Mouse (Mus musculus) intestine, embryonic 16.5 days (tissue): ENCODE data around the gene Grin1. TPM values are rescaled to one million over a fixed set of nuclear protein-coding genes. Genes with fewer than 3 reads are reported as not detected.
A peak's percentile ranks its signal among the peaks of the same experiment; 100 is the strongest.

Experiments
- ATAC-seq: fragments of 200-750 bp; cut with Nextera tagmentation; 2 replicates; pipeline ENCODE4 v1.8.0; 2017; ENCODE audit warnings: moderate TSS enrichment, moderate library complexity
- H3K27ac ChIP-seq: fragments of 300-500 bp; sonication (generic); 2 replicates; pipeline ENCODE4 v1.5.1; 2014; ENCODE audit warnings: mild to moderate bottlenecking, low read length
- H3K27me3 ChIP-seq: fragments of 300-500 bp; sonication (generic); replicated peaks from 2 replicates; pipeline ENCODE4 v1.6.1; 2014; ENCODE audit warnings: low read length, control low read depth, mixed read lengths; ENCODE audit not compliant: control insufficient read depth, insufficient read depth
- H3K36me3 ChIP-seq: fragments of 300-500 bp; sonication (generic); 2 replicates; pipeline ENCODE4 v1.6.1; 2014; ENCODE audit warnings: low read length, control low read depth; ENCODE audit not compliant: control insufficient read depth, insufficient read depth
- H3K4me1 ChIP-seq: fragments of 300-500 bp; sonication (generic); 2 replicates; pipeline ENCODE4 v1.6.1; 2014; ENCODE audit warnings: low read length, control low read depth, mixed read lengths; ENCODE audit not compliant: control insufficient read depth, insufficient read depth
- H3K4me2 ChIP-seq: fragments of 300-500 bp; sonication (generic); 2 replicates; pipeline ENCODE4 v1.6.1; 2014; ENCODE audit warnings: low read depth, low read length, control low read depth
- H3K4me3 ChIP-seq: fragments of 300-500 bp; sonication (generic); 2 replicates; pipeline ENCODE4 v1.5.1; 2014; ENCODE audit warnings: mild to moderate bottlenecking, low read length
- H3K9ac ChIP-seq: fragments of 300-500 bp; sonication (generic); 2 replicates; pipeline ENCODE4 v1.6.1; 2014; ENCODE audit warnings: low read depth, low read length
- H3K9me3 ChIP-seq: fragments of 300-500 bp; sonication (generic); 2 replicates; pipeline ENCODE4 v1.6.1; 2016; ENCODE audit warnings: low read length, control low read depth; ENCODE audit not compliant: control insufficient read depth
- whole genome bisulfite sequencing: fragments of 180-500 bp; shearing (Covaris S2); extraction: QIAGEN DNeasy Blood & Tissue Kit; methylation state at CpG from one replicate; pipeline ENCODE4 v1.1.7; 2014; 5-methylcytosine and 5-hydroxymethylcytosine counted together
- polyA plus RNA-seq: library from polyadenylated mRNA; unstranded; fragments of >200 nt; fragmentation: Nextera tagmentation; extraction: Ambion mirVana; gene quantifications from 2 replicates; pipeline ENCODE4 v1.2.1, GENCODE M21; 2015

Gene Grin1
- polyA plus RNA-seq, 1 experiment from 2014 or later = 1.7 TPM

DNA sequence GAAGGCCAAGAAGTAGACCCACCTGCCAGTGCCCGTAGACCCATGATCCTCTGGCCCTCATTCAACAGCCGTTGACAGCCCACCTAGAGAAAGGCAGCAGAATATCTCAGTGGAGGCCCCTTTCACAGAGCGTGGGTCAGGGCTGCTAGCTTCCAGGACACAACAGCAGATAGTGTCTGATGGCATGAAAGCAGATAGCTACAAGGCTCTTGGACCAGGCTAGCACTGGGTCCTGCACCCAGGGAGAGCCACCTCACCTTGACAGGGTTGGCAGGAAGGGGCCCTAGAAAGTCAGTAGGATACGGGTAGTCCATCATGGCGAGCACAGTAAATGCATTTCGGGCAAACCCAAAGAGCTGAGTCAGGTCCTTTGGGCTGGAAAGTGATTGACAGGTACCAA, 35.2 kb upstream of the Grin1 start:
- H3K9me3 ChIP-seq = no peaks in the 10 kb centered on the region
- no peak overlapping the region for H3K27ac ChIP-seq
- peaks cover 17% of the 10 kb centered on the region for H3K4me1 ChIP-seq
- no peaks in the 10 kb centered on the region for H3K27me3 ChIP-seq
- no peak overlapping the region for H3K4me2 ChIP-seq
- H3K4me3 ChIP-seq = no peak overlapping the region
- peaks cover 18% of the 10 kb centered on the region for H3K36me3 ChIP-seq
- 85% methylated on average over 6 of the region's 6 CpGs for WGBS
- ATAC-seq = no peak
- H3K9ac ChIP-seq = peak overlapping the region; percentile 16; the same call in 1 of the 2 replicates

DNA sequence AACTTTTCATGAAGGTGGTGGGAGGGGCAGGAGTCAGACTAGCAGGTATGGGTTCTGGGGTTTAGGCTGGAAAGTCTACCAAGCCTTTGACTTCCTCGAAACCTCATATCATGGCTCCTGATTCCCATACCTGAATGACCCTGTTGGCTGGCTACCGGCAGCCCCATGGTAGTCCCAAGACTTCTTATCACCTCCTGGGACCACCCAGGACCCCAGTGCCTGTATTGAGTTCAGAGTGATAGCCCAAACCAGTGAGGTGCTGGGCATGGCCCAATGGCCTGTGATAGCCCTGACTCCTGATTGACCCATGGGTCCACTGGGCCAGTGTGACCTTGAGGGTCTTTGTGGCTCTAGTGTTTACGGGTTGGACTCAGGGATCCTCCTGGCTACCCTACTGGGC, 31.7 kb upstream of the Grin1 start:
- Histone ChIP-seq H3K36me3 (peaks cover 31% of the 10 kb centered on the region), H3K4me3 (no peak overlapping the region), H3K27ac (no peak overlapping the region), H3K9ac (no peak overlapping the region), H3K4me2 (no peak overlapping the region), H3K4me1 (peaks cover 6% of the 10 kb centered on the region), H3K9me3 (no peaks in the 10 kb centered on the region), H3K27me3 (no peaks in the 10 kb centered on the region)
- 94% methylated on average over 3 of the region's 3 CpGs for WGBS
- ATAC-seq = no peak

- Histone ChIP-seq H3K36me3 (peaks cover 40% of the 10 kb centered on the region), H3K9ac (no peak overlapping the region)
- 93% methylated on average over 4 of the region's 4 CpGs for WGBS
These were observed 30.5 kb upstream of the Grin1 start for GRCm38 (mm10) chr2:25349499-25349898.

DNA sequence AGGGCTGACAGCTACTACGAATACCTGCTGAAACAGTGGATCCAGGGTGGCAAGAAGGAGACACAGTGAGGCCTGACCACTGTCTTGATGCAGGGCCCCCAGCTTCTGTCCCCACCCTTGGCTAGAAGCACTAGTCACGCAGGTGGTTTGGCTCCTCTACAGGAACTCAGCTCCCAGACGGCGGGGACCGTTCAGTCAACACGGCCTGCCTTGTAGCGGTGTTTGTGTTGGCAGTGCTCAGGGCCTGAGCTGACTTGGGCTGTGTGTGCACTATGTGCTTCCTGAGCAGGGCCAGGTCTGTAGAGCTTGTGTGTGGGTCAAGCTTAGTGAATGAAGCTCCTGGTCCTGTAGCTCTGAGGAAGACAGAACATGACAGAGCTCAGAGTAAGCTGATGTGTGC, 29.2 kb upstream of the Grin1 start:
- Histone ChIP-seq H3K27me3 (no peaks in the 10 kb centered on the region), H3K9ac (no peak overlapping the region), H3K4me3 (no peak overlapping the region), H3K9me3 (no peaks in the 10 kb centered on the region), H3K4me1 (no peaks in the 10 kb centered on the region), H3K27ac (no peak overlapping the region), H3K4me2 (no peak overlapping the region), H3K36me3 (peaks cover 49% of the 10 kb centered on the region)
- 93% methylated on average over 7 of the region's 7 CpGs for WGBS
- no peak for ATAC-seq

More at GRCm38 (mm10) chr2:25349499-25349898, 30.5 kb upstream of the Grin1 start:
- Histone ChIP-seq H3K27me3 (no peaks in the 10 kb centered on the region), H3K4me2 (no peak overlapping the region), H3K4me1 (no peaks in the 10 kb centered on the region), H3K27ac (no peak overlapping the region), H3K4me3 (no peak overlapping the region), H3K9me3 (no peaks in the 10 kb centered on the region)
- no peak for ATAC-seq

- Histone ChIP-seq H3K27me3 (no peaks in the 10 kb centered on the region), H3K4me2 (no peak overlapping the region), H3K27ac (no peak overlapping the region), H3K4me3 (no peak overlapping the region), H3K9ac (no peak overlapping the region), H3K36me3 (peaks cover 11% of the 10 kb centered on the region; the same call in 1 of the 2 replicates), H3K4me1 (peaks cover 6% of the 10 kb centered on the region), H3K9me3 (no peaks in the 10 kb centered on the region)
- ATAC-seq = no peak
- WGBS = 95% methylated on average over 6 of the region's 6 CpGs
These were observed 19.3 kb upstream of the Grin1 start for GRCm38 (mm10) chr2:25338303-25338702.

GRCm38 (mm10) chr2:25333569-25333968, 14.6 kb upstream of the Grin1 start:
- 70% methylated on average over 2 of the region's 2 CpGs for WGBS
- Histone ChIP-seq H3K27me3 (no peaks in the 10 kb centered on the region), H3K36me3 (peaks cover 8% of the 10 kb centered on the region; the same call in 1 of the 2 replicates), H3K4me2 (peak overlapping the region; percentile 85), H3K27ac (no peak overlapping the region), H3K4me1 (peaks cover 13% of the 10 kb centered on the region), H3K9me3 (no peaks in the 10 kb centered on the region), H3K9ac (peak overlapping the region; percentile 96; the same call in 1 of the 2 replicates), H3K4me3 (peak overlapping the region; percentile 97)
- ATAC-seq = no peak

GRCm38 (mm10) chr2:25332286-25333160, 13.5 kb upstream of the Grin1 start, which contains the start of gene Man1b1:
Gene Man1b1, plus strand, starts transcription at chr2:25332338.
- peak within 1 kb of the TSS; percentile 85 for H3K4me2 ChIP-seq
- WGBS = under 1% methylated on average over 78 of the region's 78 CpGs
- peak; percentile 99 for ATAC-seq

GRCm38 (mm10) chr2:25331470-25331869, 12.5 kb upstream of the Grin1 start:
- Histone ChIP-seq H3K4me1 (peaks cover 13% of the 10 kb centered on the region), H3K4me2 (peak overlapping the region; percentile 71), H3K27ac (no peak overlapping the region), H3K36me3 (0 out of 2 replicates have a peak, but pooled peaks cover 2% of the 10 kb centered on the region), H3K27me3 (no peaks in the 10 kb centered on the region), H3K9me3 (no peaks in the 10 kb centered on the region), H3K9ac (peak overlapping the region; percentile 96), H3K4me3 (peak overlapping the region; percentile 97)
- ATAC-seq = no peak
- 59% methylated on average over 9 of the region's 9 CpGs for WGBS

More at GRCm38 (mm10) chr2:25332286-25333160, 13.5 kb upstream of the Grin1 start, which contains the start of gene Man1b1:
- Histone ChIP-seq H3K27me3 (no peaks in the 10 kb centered on the region), H3K4me3 (peak within 1 kb of the TSS; percentile 97), H3K4me1 (peaks cover 13% of the 10 kb centered on the region), H3K9me3 (no peaks in the 10 kb centered on the region), H3K36me3 (0 out of 2 replicates have a peak, but pooled peaks cover 4% of the 10 kb centered on the region), H3K9ac (peak within 1 kb of the TSS; percentile 96), H3K27ac (peak within 1 kb of the TSS; percentile 88)

DNA sequence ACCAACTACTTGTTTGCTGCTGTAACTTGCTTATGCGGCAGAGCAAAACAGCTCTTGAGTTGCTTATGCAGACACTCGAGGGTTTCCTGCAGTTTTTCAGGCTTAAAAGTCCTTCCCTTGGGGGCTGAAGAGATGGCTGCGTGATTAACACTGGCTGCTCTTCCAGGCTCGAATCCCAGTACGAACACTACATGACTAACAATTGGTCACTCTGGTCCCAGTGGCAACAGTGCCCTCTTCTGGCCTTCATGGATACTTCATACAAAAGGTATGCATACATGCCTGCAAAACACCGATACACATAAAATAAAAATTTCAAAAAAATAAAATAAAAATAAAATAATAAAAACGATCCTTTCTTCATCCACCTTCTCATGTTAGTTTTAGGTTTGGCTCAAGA, 9.5 kb upstream of the Grin1 start:
- H3K4me3 ChIP-seq = no peak overlapping the region
- no peak for ATAC-seq
- H3K27me3 ChIP-seq = no peaks in the 10 kb centered on the region
- no peaks in the 10 kb centered on the region for H3K36me3 ChIP-seq
- no peak overlapping the region for H3K4me2 ChIP-seq
- H3K9ac ChIP-seq = no peak overlapping the region
- H3K27ac ChIP-seq = no peak overlapping the region
- WGBS = 36% methylated on average over 7 of the region's 7 CpGs
- peaks cover 9% of the 10 kb centered on the region for H3K4me1 ChIP-seq
- no peaks in the 10 kb centered on the region for H3K9me3 ChIP-seq
